Mouse (Mus musculus): ENCODE data around the gene D630003M21Rik. TPM values are rescaled to one million over a fixed set of nuclear protein-coding genes. Genes with fewer than 3 reads are reported as not detected.

The D630003M21Rik gene
- polyA plus RNA-seq, 1 experiment: 0.35 TPM

GRCm38 (mm10) chr2:158166628-158167027, 62.4 kb downstream of the D630003M21Rik start:
- Histone ChIP-seq H3K27ac (ENCODE audit: control insufficient read depth, insufficient read depth, low read depth, low read length, poor library complexity) (peak overlapping the region; percentile 67), H3K4me3 (replicated peaks; ENCODE audit: control insufficient read depth, low read depth, low read length) (peak overlapping the region; percentile 3), H3K4me1 (ENCODE audit: control insufficient read depth, insufficient read depth, low read length) (peaks cover 8% of the 10 kb centered on the region)
- TF ChIP-seq POLR2A (IDR thresholded peaks at IDR 0.05; ENCODE audit: borderline replicate concordance, control insufficient read depth, low read depth, low read length) (no peak), CTCF (IDR thresholded peaks at IDR 0.05; ENCODE audit: control insufficient read depth, insufficient read depth, low read length) (no peak)
- 6% methylated on average over 7 of the region's 7 CpGs for WGBS

DNA sequence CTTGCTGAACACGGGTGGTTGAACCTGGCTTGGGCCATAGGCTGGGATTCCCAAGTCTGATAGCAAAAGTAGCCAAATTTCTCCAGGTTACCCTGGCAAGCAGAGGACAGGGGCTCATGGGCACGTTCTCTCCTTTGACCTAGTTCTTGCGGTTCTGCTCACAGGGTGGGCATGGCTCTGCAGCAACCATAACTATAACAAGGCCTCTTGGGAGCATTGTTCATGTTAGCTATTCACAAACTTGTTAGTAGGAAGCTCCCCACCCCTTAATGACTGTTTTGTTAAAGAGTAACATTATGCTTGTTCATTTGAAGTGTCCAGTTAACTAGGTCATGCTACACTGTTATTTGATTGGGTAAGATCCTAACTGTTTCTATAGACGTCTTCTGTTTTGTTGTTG, 63.2 kb downstream of the D630003M21Rik start:
- no peak overlapping the region for H3K4me3 ChIP-seq (replicated peaks; ENCODE audit: control insufficient read depth, low read depth, low read length)
- 69% methylated on average over 4 of the region's 4 CpGs for WGBS
- peaks cover 13% of the 10 kb centered on the region for H3K4me1 ChIP-seq (ENCODE audit: control insufficient read depth, insufficient read depth, low read length)
- peak overlapping the region; percentile 15; the same call in 1 of the 2 replicates for H3K27ac ChIP-seq (ENCODE audit: control insufficient read depth, insufficient read depth, low read depth, low read length, poor library complexity)
- TF ChIP-seq CTCF (IDR thresholded peaks at IDR 0.05; ENCODE audit: control insufficient read depth, insufficient read depth, low read length): no peak
- TF ChIP-seq POLR2A (IDR thresholded peaks at IDR 0.05; ENCODE audit: borderline replicate concordance, control insufficient read depth, low read depth, low read length): no peak

DNA sequence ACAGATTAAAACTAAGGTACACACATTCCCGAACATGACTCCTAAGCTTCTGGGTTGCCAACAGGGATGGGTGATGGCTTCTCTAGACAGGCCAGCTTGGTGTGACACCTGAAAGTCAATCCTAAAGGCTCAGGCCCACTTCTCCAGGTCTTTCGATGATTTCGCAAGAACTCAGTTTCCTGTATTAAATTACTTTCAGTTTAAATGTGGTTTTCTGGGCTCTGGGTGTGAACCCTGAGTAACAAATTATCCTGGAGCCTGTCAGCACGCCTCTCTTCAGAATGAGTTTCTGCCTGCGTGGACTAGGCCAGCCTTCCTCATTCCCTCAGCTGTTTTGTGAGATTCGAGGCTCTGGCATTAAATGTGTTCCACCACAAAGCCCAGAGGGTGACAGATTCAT, 66.0 kb downstream of the D630003M21Rik start:
- TF ChIP-seq POLR2A (IDR thresholded peaks at IDR 0.05; ENCODE audit: borderline replicate concordance, control insufficient read depth, low read depth, low read length): no peak
- no peak for TF ChIP-seq CTCF (IDR thresholded peaks at IDR 0.05; ENCODE audit: control insufficient read depth, insufficient read depth, low read length)
- H3K4me3 ChIP-seq (replicated peaks; ENCODE audit: control insufficient read depth, low read depth, low read length): no peak overlapping the region
- H3K4me1 ChIP-seq (ENCODE audit: control insufficient read depth, insufficient read depth, low read length): peaks cover 16% of the 10 kb centered on the region
- 10% methylated on average over 6 of the region's 6 CpGs for WGBS
- H3K27ac ChIP-seq (ENCODE audit: control insufficient read depth, insufficient read depth, low read depth, low read length, poor library complexity): no peak overlapping the region

DNA sequence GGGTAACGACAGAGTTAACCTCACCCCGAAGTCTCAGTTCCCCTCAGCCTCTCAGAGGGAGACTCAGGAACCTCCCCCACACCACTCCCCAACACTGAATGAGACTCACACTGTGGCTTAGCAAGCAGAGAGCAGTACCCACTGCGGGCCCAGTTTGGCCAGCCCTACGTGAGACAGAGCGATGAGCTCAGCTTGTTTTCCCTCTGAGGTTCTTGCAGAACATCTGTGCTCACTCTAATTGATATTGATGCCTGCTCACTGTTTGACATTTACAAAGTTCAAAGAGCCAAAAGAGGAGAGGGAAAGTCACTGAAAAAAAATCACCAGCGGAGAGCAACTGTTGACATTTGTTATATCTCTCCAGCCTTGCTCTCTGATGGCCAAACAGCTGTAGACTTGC, 67.3 kb downstream of the D630003M21Rik start:
- 46% methylated on average over 6 of the region's 6 CpGs for WGBS
- Histone ChIP-seq H3K27ac (ENCODE audit: control insufficient read depth, insufficient read depth, low read depth, low read length, poor library complexity) (no peak overlapping the region), H3K4me3 (replicated peaks; ENCODE audit: control insufficient read depth, low read depth, low read length) (no peak overlapping the region), H3K4me1 (ENCODE audit: control insufficient read depth, insufficient read depth, low read length) (peaks cover 14% of the 10 kb centered on the region)
- no peak for TF ChIP-seq POLR2A (IDR thresholded peaks at IDR 0.05; ENCODE audit: borderline replicate concordance, control insufficient read depth, low read depth, low read length)
- TF ChIP-seq CTCF (IDR thresholded peaks at IDR 0.05; ENCODE audit: control insufficient read depth, insufficient read depth, low read length): no peak

DNA sequence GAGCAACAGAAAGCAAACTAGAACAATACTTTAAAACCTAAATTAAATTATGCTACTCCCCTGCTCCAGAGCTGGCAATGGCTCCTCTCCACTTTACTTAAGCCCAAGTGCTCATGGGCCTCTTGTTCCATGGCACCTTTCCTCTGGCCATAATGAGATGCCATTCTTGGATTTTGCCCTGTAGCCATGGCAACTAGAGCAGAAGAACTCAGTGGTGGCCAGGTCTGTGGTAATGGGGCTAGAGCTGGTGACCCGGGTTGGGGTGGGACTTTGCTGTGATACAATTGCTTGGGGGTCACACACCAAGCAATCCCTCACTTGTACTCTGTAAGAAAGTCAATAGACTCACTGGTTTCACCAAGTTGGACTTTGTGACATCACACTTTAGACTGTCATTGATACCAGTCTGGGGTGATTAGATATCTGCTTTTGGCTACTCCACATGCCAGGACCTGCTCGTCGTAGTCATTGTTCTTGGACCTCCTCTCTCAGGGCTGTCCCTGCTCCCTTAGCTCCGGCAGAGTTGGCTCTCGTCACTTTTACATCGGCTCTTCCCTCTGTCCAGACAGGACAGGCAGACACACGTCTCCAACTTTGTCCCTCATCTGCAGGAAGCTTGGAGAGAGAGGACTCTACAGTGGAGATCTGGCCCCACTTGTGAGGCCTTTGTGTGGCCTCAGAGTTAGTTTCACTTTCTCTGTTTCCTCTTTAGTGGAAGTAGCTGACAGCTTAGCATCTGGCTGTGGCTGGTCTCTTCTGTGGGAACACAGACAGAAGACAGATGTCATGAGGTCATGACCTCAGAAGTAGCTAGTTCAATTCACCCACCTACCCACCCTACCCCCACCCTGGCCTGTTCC, 69.4 kb downstream of the D630003M21Rik start:
- Histone ChIP-seq H3K4me1 (ENCODE audit: control insufficient read depth, insufficient read depth, low read length) (peaks cover 12% of the 10 kb centered on the region), H3K4me3 (replicated peaks; ENCODE audit: control insufficient read depth, low read depth, low read length) (peak overlapping the region; percentile 30), H3K27ac (ENCODE audit: control insufficient read depth, insufficient read depth, low read depth, low read length, poor library complexity) (peak overlapping the region; percentile 72)
- TF ChIP-seq POLR2A (IDR thresholded peaks at IDR 0.05; ENCODE audit: borderline replicate concordance, control insufficient read depth, low read depth, low read length) (no peak), CTCF (IDR thresholded peaks at IDR 0.05; ENCODE audit: control insufficient read depth, insufficient read depth, low read length) (no peak)
- 33% methylated on average over 7 of the region's 7 CpGs for WGBS

DNA sequence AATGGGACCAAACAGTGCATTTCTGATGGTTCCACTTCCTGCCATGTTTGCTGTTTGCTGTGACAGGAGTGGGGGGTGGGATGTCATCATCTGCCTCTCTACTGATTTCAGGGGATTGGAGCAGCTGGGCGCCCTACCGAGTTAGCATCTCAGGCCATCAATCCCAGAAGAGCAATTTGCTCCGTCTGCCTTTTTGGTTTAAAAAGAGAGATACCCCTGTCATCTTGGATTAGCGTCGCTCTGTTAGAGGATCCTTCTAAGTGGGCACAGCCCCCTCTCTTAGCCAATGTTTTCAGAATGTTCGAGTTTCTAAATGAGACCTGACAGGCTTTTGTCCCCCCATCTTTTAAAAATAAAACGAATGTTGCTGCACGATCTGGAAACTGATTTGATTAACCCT, 71.4 kb downstream of the D630003M21Rik start:
- TF ChIP-seq POLR2A (IDR thresholded peaks at IDR 0.05; ENCODE audit: borderline replicate concordance, control insufficient read depth, low read depth, low read length) (no peak), CTCF (IDR thresholded peaks at IDR 0.05; ENCODE audit: control insufficient read depth, insufficient read depth, low read length) (no peak)
- H3K4me3 ChIP-seq (replicated peaks; ENCODE audit: control insufficient read depth, low read depth, low read length): no peak overlapping the region
- 87% methylated on average over 8 of the region's 8 CpGs for WGBS
- H3K27ac ChIP-seq (ENCODE audit: control insufficient read depth, insufficient read depth, low read depth, low read length, poor library complexity): no peak overlapping the region
- H3K4me1 ChIP-seq (ENCODE audit: control insufficient read depth, insufficient read depth, low read length): peaks cover 11% of the 10 kb centered on the region

GRCm38 (mm10) chr2:158156487-158156886, 72.5 kb downstream of the D630003M21Rik start:
- Histone ChIP-seq H3K4me1 (ENCODE audit: control insufficient read depth, insufficient read depth, low read length) (peaks cover 12% of the 10 kb centered on the region), H3K27ac (ENCODE audit: control insufficient read depth, insufficient read depth, low read depth, low read length, poor library complexity) (no peak overlapping the region), H3K4me3 (replicated peaks; ENCODE audit: control insufficient read depth, low read depth, low read length) (no peak overlapping the region)
- no peak for TF ChIP-seq POLR2A (IDR thresholded peaks at IDR 0.05; ENCODE audit: borderline replicate concordance, control insufficient read depth, low read depth, low read length)
- TF ChIP-seq CTCF (IDR thresholded peaks at IDR 0.05; ENCODE audit: control insufficient read depth, insufficient read depth, low read length): no peak
- WGBS: 24% methylated on average over 9 of the region's 9 CpGs

DNA sequence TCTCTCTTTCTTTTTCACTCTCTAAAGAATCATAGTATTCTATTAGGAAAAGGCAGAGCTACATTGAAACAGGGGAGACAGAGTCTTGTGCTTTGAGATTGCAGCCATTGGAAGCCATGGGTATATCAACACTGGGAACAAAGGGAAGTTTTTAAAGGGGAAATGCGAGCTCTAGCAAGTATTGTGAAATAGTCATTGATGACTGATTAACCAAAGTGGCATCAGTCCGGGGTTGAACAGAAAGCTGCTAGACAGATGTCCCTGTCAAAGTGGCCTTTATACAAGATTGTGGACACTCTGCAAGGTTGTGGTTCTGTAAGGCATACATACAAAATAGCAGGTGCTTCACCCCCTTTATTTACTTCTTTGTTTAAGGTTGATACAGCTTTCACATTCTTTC, 73.4 kb downstream of the D630003M21Rik start:
- TF ChIP-seq CTCF (IDR thresholded peaks at IDR 0.05; ENCODE audit: control insufficient read depth, insufficient read depth, low read length) (no peak), POLR2A (IDR thresholded peaks at IDR 0.05; ENCODE audit: borderline replicate concordance, control insufficient read depth, low read depth, low read length) (no peak)
- H3K4me1 ChIP-seq (ENCODE audit: control insufficient read depth, insufficient read depth, low read length): peaks cover 6% of the 10 kb centered on the region; the same call in 1 of the 2 replicates
- 31% methylated on average over 2 of the region's 2 CpGs for WGBS
- no peak overlapping the region for H3K4me3 ChIP-seq (replicated peaks; ENCODE audit: control insufficient read depth, low read depth, low read length)
- H3K27ac ChIP-seq (ENCODE audit: control insufficient read depth, insufficient read depth, low read depth, low read length, poor library complexity): no peak overlapping the region

All from bone marrow, adult 2 months (tissue).